Mouse (Mus musculus) megakaryocyte, embryonic 14.5 days (primary cell): Measurements from ENCODE around the gene Shq1.

Experiments
- FLI1 ChIP-seq: IDR thresholded peaks from 2 replicates; pipeline ENCODE4 v1.6.1; 2012; ENCODE audit warnings: low read length, inconsistent platforms, mixed read lengths
- GATA1 ChIP-seq: IDR thresholded peaks from 3 replicates; pipeline ENCODE4 v1.6.1; 2012; ENCODE audit warnings: mixed read lengths, low read length, inconsistent platforms, borderline replicate concordance

DNA sequence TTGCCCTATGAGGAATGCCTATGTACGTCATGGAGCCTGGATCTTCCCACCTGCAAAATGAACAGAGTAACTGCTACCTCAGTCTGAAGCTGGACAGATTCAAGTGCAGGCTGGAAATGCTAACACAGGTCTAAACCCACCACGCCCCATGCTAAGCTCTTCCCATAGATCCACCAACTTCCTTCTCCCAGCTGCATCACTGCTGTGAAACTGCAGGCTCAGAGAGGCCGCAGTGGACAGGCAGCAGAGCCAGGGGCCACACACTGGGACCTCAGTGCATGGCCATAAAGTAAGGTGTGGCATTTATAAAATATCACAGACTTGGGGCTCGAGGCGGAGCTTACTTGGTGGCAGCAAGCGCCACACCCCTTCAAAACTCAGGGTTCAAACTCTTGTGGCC lies 133.0 kb downstream of the Shq1 start:
- TF ChIP-seq GATA1 (no peak), FLI1 (no peak)
